Mouse (Mus musculus) CH12.LX (cell line): ENCODE results near the gene Nkx2-3.

Experiments
- CTCF ChIP-seq, 2 experiments: IDR thresholded peaks in 1 of 2; conservative IDR thresholded peaks in 1 of 2; 2 replicates each; pipeline ENCODE4 v1.5.1; 2011 to 2012; ENCODE audit warnings: low read depth in 2 of 2, low read length in 2 of 2, improper control_type of control experiment in 1 of 2, inconsistent platforms in 1 of 2, mild to moderate bottlenecking in 1 of 2, moderate library complexity in 1 of 2
- EP300 ChIP-seq: IDR thresholded peaks from 2 replicates; pipeline ENCODE4 v1.6.1; 2011; ENCODE audit warnings: low read length, improper control_type of control experiment
- JUND ChIP-seq: conservative IDR thresholded peaks from 2 replicates; pipeline ENCODE4 v1.6.1; 2011; ENCODE audit warnings: low read depth, low read length, improper control_type of control experiment
- POLR2A ChIP-seq: IDR thresholded peaks from 2 replicates; pipeline ENCODE4 v1.6.1; 2011; ENCODE audit warnings: low read depth, mild to moderate bottlenecking, improper control_type of control experiment, low read length
- POLR2AphosphoS2 ChIP-seq: IDR thresholded peaks from 2 replicates; pipeline ENCODE4 v1.6.1; 2011; ENCODE audit warnings: low read depth, low read length, improper control_type of control experiment
- RAD21 ChIP-seq: IDR thresholded peaks from 2 replicates; pipeline ENCODE4 v1.6.1; 2011; ENCODE audit warnings: low read depth, mild to moderate bottlenecking, low read length, improper control_type of control experiment, moderate library complexity
- RCOR1 ChIP-seq: conservative IDR thresholded peaks from 2 replicates; pipeline ENCODE4 v1.6.1; 2012; ENCODE audit warnings: low read depth, mild to moderate bottlenecking, inconsistent platforms, low read length, improper control_type of control experiment
- SIN3A ChIP-seq: IDR thresholded peaks from 2 replicates; pipeline ENCODE4 v1.6.1; 2012; ENCODE audit warnings: low read length, improper control_type of control experiment, inconsistent platforms
- USF2 ChIP-seq: conservative IDR thresholded peaks from 2 replicates; pipeline ENCODE4 v1.6.1; 2011; ENCODE audit warnings: low read depth, low read length, improper control_type of control experiment
- ZC3H11A ChIP-seq: IDR thresholded peaks from 2 replicates; pipeline ENCODE4 v1.6.1; 2012; ENCODE audit warnings: low read depth, mild to moderate bottlenecking, inconsistent platforms, low read length, improper control_type of control experiment

- TF ChIP-seq RCOR1 (no peak), USF2 (no peak), POLR2A (no peak), SIN3A (no peak), CTCF (conservative IDR thresholded peaks at IDR 0.05 in 1 of 2, IDR thresholded peaks at IDR 0.05 in 1 of 2; ENCODE audit: low read depth in 2 of 2, low read length in 2 of 2) (no peak), RAD21 (no peak), EP300 (no peak), POLR2AphosphoS2 (no peak), JUND (no peak), ZC3H11A (no peak)
Measured at GRCm38 (mm10) chr19:43614341-43615073, 2.4 kb downstream of the Nkx2-3 start.
